Mouse (Mus musculus) MEL (cell line): ENCODE data around the gene Dnajc7. TPM values are rescaled to one million over a fixed set of nuclear protein-coding genes. Genes with fewer than 3 reads are reported as not detected.

Experiments used
- DNase-seq: peaks from one replicate; pipeline ENCODE4 v3.0.0; 2011; ENCODE audit warnings: low read depth, low spot score
- H3K27ac ChIP-seq: 2 replicates; pipeline ENCODE4 v1.5.1; 2012; ENCODE audit warnings: low read depth, mild to moderate bottlenecking, control low read depth, low read length, moderate library complexity; ENCODE audit not compliant: control insufficient read depth
- H3K27me3 ChIP-seq, 2 experiments: fragments of 150-350 bp in 1 of 2; sonication (generic) in 1 of 2; 2 replicates each; pipeline ENCODE4 v1.6.1; 2012; ENCODE audit warnings: low read length in 2 of 2, mild to moderate bottlenecking in 2 of 2, improper control_type of control experiment in 1 of 2, moderate library complexity in 1 of 2; ENCODE audit not compliant: insufficient read depth in 2 of 2, control insufficient read depth in 1 of 2
- H3K36me3 ChIP-seq, 2 experiments: 2 replicates each; pipeline ENCODE4 v1.6.1; 2012 to 2014; ENCODE audit warnings: low read length in 2 of 2, improper control_type of control experiment in 1 of 2, inconsistent platforms in 1 of 2, mild to moderate bottlenecking in 1 of 2; ENCODE audit not compliant: insufficient read depth in 2 of 2, control insufficient read depth in 1 of 2
- H3K4me1 ChIP-seq, 2 experiments: fragments of 150-350 bp in 1 of 2; sonication (generic) in 1 of 2; 2 replicates each; pipeline ENCODE4 v1.6.1; 2012; ENCODE audit warnings: low read length in 2 of 2, improper control_type of control experiment in 1 of 2, mild to moderate bottlenecking in 1 of 2; ENCODE audit not compliant: insufficient read depth in 2 of 2, control insufficient read depth in 1 of 2
- H3K4me3 ChIP-seq, 2 experiments: fragments of 150-350 bp in 1 of 2; sonication (generic) in 1 of 2; 2 replicates each; pipeline ENCODE4 v1.5.1; 2012; ENCODE audit warnings: low read depth in 2 of 2, low read length in 2 of 2, mild to moderate bottlenecking in 2 of 2, moderate library complexity in 2 of 2, control low read depth in 1 of 2, improper control_type of control experiment in 1 of 2; ENCODE audit not compliant: control insufficient read depth in 1 of 2, insufficient read depth in 1 of 2
- H3K79me2 ChIP-seq: 2 replicates; pipeline ENCODE4 v1.6.1; 2012; ENCODE audit warnings: mild to moderate bottlenecking, low read length, moderate library complexity; ENCODE audit not compliant: control insufficient read depth, poor library complexity, insufficient read depth
- H3K9ac ChIP-seq: 2 replicates; pipeline ENCODE4 v1.6.1; 2012; ENCODE audit warnings: low read depth, mild to moderate bottlenecking, control low read depth, low read length, moderate library complexity; ENCODE audit not compliant: control insufficient read depth, poor library complexity, severe bottlenecking
- H3K9me3 ChIP-seq: fragments of 150-350 bp; sonication (generic); replicated peaks from 2 replicates; pipeline ENCODE4 v1.6.1; 2012; ENCODE audit warnings: mild to moderate bottlenecking, low read length, improper control_type of control experiment, moderate library complexity; ENCODE audit not compliant: insufficient read depth
- BHLHE40 ChIP-seq: IDR thresholded peaks from 2 replicates; pipeline ENCODE4 v1.6.1; 2012; ENCODE audit warnings: low read depth, mild to moderate bottlenecking, inconsistent platforms, low read length, improper control_type of control experiment, borderline replicate concordance
- CHD1 ChIP-seq: IDR thresholded peaks from 2 replicates; pipeline ENCODE4 v1.6.1; 2012; ENCODE audit warnings: low read depth, mild to moderate bottlenecking, inconsistent platforms, low read length, improper control_type of control experiment
- MAZ ChIP-seq: IDR thresholded peaks from 2 replicates; pipeline ENCODE4 v1.6.1; 2012; ENCODE audit warnings: low read depth, mild to moderate bottlenecking, inconsistent platforms, low read length, improper control_type of control experiment
- NELFE ChIP-seq: IDR thresholded peaks from 2 replicates; pipeline ENCODE4 v1.6.1; 2011; ENCODE audit warnings: low read depth, low read length, improper control_type of control experiment
- RAD21 ChIP-seq: IDR thresholded peaks from 2 replicates; pipeline ENCODE4 v1.6.1; 2011; ENCODE audit warnings: mild to moderate bottlenecking, low read depth, low read length, improper control_type of control experiment
- RCOR1 ChIP-seq: IDR thresholded peaks from 2 replicates; pipeline ENCODE4 v1.6.1; 2012; ENCODE audit warnings: low read depth, mild to moderate bottlenecking, inconsistent platforms, low read length, improper control_type of control experiment
- ZC3H11A ChIP-seq: IDR thresholded peaks from 2 replicates; pipeline ENCODE4 v1.6.1; 2012; ENCODE audit warnings: low read depth, mild to moderate bottlenecking, inconsistent platforms, low read length, improper control_type of control experiment
- ZKSCAN1 ChIP-seq: IDR thresholded peaks from 2 replicates; pipeline ENCODE4 v1.6.1; 2012; ENCODE audit warnings: low read depth, mild to moderate bottlenecking, inconsistent platforms, low read length, improper control_type of control experiment, moderate library complexity
- ZMIZ1 ChIP-seq: IDR thresholded peaks from 2 replicates; pipeline ENCODE4 v1.6.1; 2012; ENCODE audit warnings: low read depth, mild to moderate bottlenecking, inconsistent platforms, low read length, improper control_type of control experiment, moderate library complexity
- ZNF384 ChIP-seq: IDR thresholded peaks from 2 replicates; pipeline ENCODE4 v1.6.1; 2012; ENCODE audit warnings: low read depth, mild to moderate bottlenecking, inconsistent platforms, low read length, improper control_type of control experiment
- polyA plus RNA-seq, 2 experiments: library from polyadenylated mRNA; stranded (reverse) in 1 of 2; unstranded in 1 of 2; fragments of >175 nt in 1 of 2; fragments of >200 nt in 1 of 2; gene quantifications; 2 replicates each; pipeline versions ENCODE4 v1.2.1 to v1.2.4; 2012; ENCODE audit warnings: low replicate concordance in 2 of 2, low read depth in 1 of 2; ENCODE audit not compliant: insufficient read length in 2 of 2, insufficient read depth in 1 of 2, missing spikeins in 1 of 2
- total RNA-seq: library from RNA; depleted of rRNA; stranded (reverse); fragments of 300-350 nt; gene quantifications from 2 replicates; pipeline ENCODE4 v1.2.3, GENCODE M21; 2012; rRNA removed

Dnajc7 gene
- total and polyA plus RNA-seq, 3 experiments = 230 to 452 (median 346) TPM

- Histone ChIP-seq H3K36me3 (no peaks in the 10 kb centered on the region), H3K9ac (no peak overlapping the region), H3K9me3 (no peaks in the 10 kb centered on the region), H3K4me3 (no peak overlapping the region), H3K27ac (no peak overlapping the region), H3K79me2 (no peaks in the 10 kb centered on the region), H3K27me3 (no peaks in the 10 kb centered on the region), H3K4me1 (peaks cover 0 to 3% of the 10 kb centered on the region in 2 experiments; a peak in 1 of 4 replicates)
- TF ChIP-seq RCOR1 (no peak), MAZ (no peak), NELFE (no peak), CHD1 (no peak), RAD21 (no peak), ZNF384 (no peak), ZKSCAN1 (no peak), ZC3H11A (no peak), BHLHE40 (no peak), ZMIZ1 (no peak)
- DNase-seq = no peak
Observed at GRCm38 (mm10) chr11:100533871-100534270, 86.1 kb downstream of the Dnajc7 start.

Other genes starting within 250 kb of the Dnajc7 start
- 1.0 and 1.4 TPM in 2 replicates for gene Jup, start 222.4 kb downstream of the Dnajc7 start, total RNA-seq
- gene Jup, start 222.4 kb downstream of the Dnajc7 start, polyA plus RNA-seq = 1 to 10 TPM in 1 of 2 experiments, not detected in 1; 8.5 TPM
- not detected in 2 replicates for gene P3h4, start 205.3 kb downstream of the Dnajc7 start, total RNA-seq
- under 1 TPM in 1 of 2 experiments, not detected in 1; 0.88 TPM for gene P3h4, start 205.3 kb downstream of the Dnajc7 start, polyA plus RNA-seq
- gene Fkbp10, start 204.5 kb downstream of the Dnajc7 start, total RNA-seq = 0.19 TPM in 1 of 2 replicates, not detected in the other
- gene Fkbp10, start 204.5 kb downstream of the Dnajc7 start, polyA plus RNA-seq = under 1 TPM in 1 of 2 experiments, not detected in 1; 0.28 TPM
- 58.0 and 61.3 TPM in 2 replicates for gene Nt5c3b, start 178.4 kb downstream of the Dnajc7 start, total RNA-seq
- 100 to 1,000 TPM in 1 of 2 experiments, 10 to 100 TPM in 1; 79.2 to 287 TPM for gene Nt5c3b, start 178.4 kb downstream of the Dnajc7 start, polyA plus RNA-seq
- gene Klhl10, start 178.3 kb downstream of the Dnajc7 start, total RNA-seq = 0.56 and 0.65 TPM in 2 replicates
- gene Klhl10, start 178.3 kb downstream of the Dnajc7 start, polyA plus RNA-seq = under 1 TPM in 1 of 2 experiments, not detected in 1; 0.81 TPM
- gene Klhl11, start 147.4 kb downstream of the Dnajc7 start, total RNA-seq = 31.5 and 34.7 TPM in 2 replicates
- 10 to 100 TPM in 1 of 2 experiments, not detected in 1; 11.5 TPM for gene Klhl11, start 147.4 kb downstream of the Dnajc7 start, polyA plus RNA-seq
- gene Acly, start 92.2 kb downstream of the Dnajc7 start, total RNA-seq = 220 and 234 TPM in 2 replicates
- gene Acly, start 92.2 kb downstream of the Dnajc7 start, polyA plus RNA-seq = 100 to 1,000 TPM in 1 of 2 experiments, not detected in 1; 167 TPM
- gene Ttc25, start 74.6 kb downstream of the Dnajc7 start, total RNA-seq = 0.23 and 0.46 TPM in 2 replicates
- gene Ttc25, start 74.6 kb downstream of the Dnajc7 start, polyA plus RNA-seq = under 1 TPM in 1 of 2 experiments, not detected in 1; 0.92 TPM
- 19.0 and 20.1 TPM in 2 replicates for gene Cnp, start 45.3 kb downstream of the Dnajc7 start, total RNA-seq
- 10 to 100 TPM in 1 of 2 experiments, not detected in 1; 20.8 TPM for gene Cnp, start 45.3 kb downstream of the Dnajc7 start, polyA plus RNA-seq
- gene Nkiras2, start 924 bp downstream of the Dnajc7 start, total RNA-seq = 37.1 and 40.5 TPM in 2 replicates
- 10 to 100 TPM in 1 of 2 experiments, not detected in 1; 49.9 TPM for gene Nkiras2, start 924 bp downstream of the Dnajc7 start, polyA plus RNA-seq
- 0.12 TPM in 1 of 2 replicates, not detected in the other for gene Zfp385c, start 72.3 kb upstream of the Dnajc7 start, total RNA-seq
- gene Zfp385c, start 72.3 kb upstream of the Dnajc7 start, polyA plus RNA-seq = under 1 TPM in 1 of 2 experiments, not detected in 1; 0.15 TPM
- gene Dhx58, start 84.1 kb upstream of the Dnajc7 start, total RNA-seq = 2.9 and 3.6 TPM in 2 replicates
- 1 to 10 TPM in 1 of 2 experiments, not detected in 1; 3.9 TPM for gene Dhx58, start 84.1 kb upstream of the Dnajc7 start, polyA plus RNA-seq
- 57.9 and 59.6 TPM in 2 replicates for gene Kat2a, start 92.3 kb upstream of the Dnajc7 start, total RNA-seq
- 100 to 1,000 TPM in 1 of 2 experiments, 10 to 100 TPM in 1; 63.7 to 143 TPM for gene Kat2a, start 92.3 kb upstream of the Dnajc7 start, polyA plus RNA-seq
- gene Hspb9, start 93.7 kb upstream of the Dnajc7 start, total RNA-seq = 0.49 and 0.73 TPM in 2 replicates
- 1 to 10 TPM in 1 of 2 experiments, not detected in 1; 2.1 TPM for gene Hspb9, start 93.7 kb upstream of the Dnajc7 start, polyA plus RNA-seq
- 233 and 263 TPM in 2 replicates for gene Rab5c, start 118.0 kb upstream of the Dnajc7 start, total RNA-seq
- gene Rab5c, start 118.0 kb upstream of the Dnajc7 start, polyA plus RNA-seq = 100 to 1,000 TPM in 1 of 2 experiments, not detected in 1; 249 TPM
- 0.07 and 0.08 TPM in 2 replicates for gene Kcnh4, start 139.8 kb upstream of the Dnajc7 start, total RNA-seq
- under 1 TPM in 1 of 2 experiments, not detected in 1; 0.04 TPM for gene Kcnh4, start 139.8 kb upstream of the Dnajc7 start, polyA plus RNA-seq
- gene Hcrt, start 142.8 kb upstream of the Dnajc7 start, total RNA-seq = not detected in 2 replicates
- gene Hcrt, start 142.8 kb upstream of the Dnajc7 start, polyA plus RNA-seq = not detected
- 5.7 and 7.1 TPM in 2 replicates for gene Ghdc, start 150.8 kb upstream of the Dnajc7 start, total RNA-seq
- gene Ghdc, start 150.8 kb upstream of the Dnajc7 start, polyA plus RNA-seq = 1 to 10 TPM in 1 of 2 experiments, not detected in 1; 9.2 TPM
- 28.7 and 29.3 TPM in 2 replicates for gene Stat5b, start 230.6 kb upstream of the Dnajc7 start, total RNA-seq
- gene Stat5b, start 230.6 kb upstream of the Dnajc7 start, polyA plus RNA-seq = 10 to 100 TPM; 32.3 to 37.0 TPM
- 54.2 and 59.0 TPM in 2 replicates for gene Stat5a, start 239.2 kb upstream of the Dnajc7 start, total RNA-seq
- gene Stat5a, start 239.2 kb upstream of the Dnajc7 start, polyA plus RNA-seq = 10 to 100 TPM in 1 of 2 experiments, not detected in 1; 86.8 TPM